Mouse (Mus musculus): ENCODE results near the gene Klk6. TPM values are rescaled to one million over a fixed set of nuclear protein-coding genes. Genes with fewer than 3 reads are reported as not detected.

Klk6 gene
- polyA plus RNA-seq, 1 experiment, result not detected

GRCm38 (mm10) chr7:43854642-43855380, 30.5 kb downstream of the Klk6 start:
- Histone ChIP-seq H3K4me1 (ENCODE audit: control insufficient read depth, insufficient read depth, insufficient read length, low read length) (no peaks in the 10 kb centered on the region), H3K27ac (ENCODE audit: insufficient read depth, low read depth, low read length) (no peak overlapping the region), H3K27me3 (ENCODE audit: control insufficient read depth, insufficient read depth, low read length) (no peaks in the 10 kb centered on the region), H3K36me3 (ENCODE audit: control insufficient read depth, insufficient read depth, low read length) (no peaks in the 10 kb centered on the region), H3K4me3 (ENCODE audit: low read depth, low read length) (no peak overlapping the region)
- TF ChIP-seq CTCF (IDR thresholded peaks at IDR 0.05; ENCODE audit: extremely low read depth, insufficient read length, insufficient replicate concordance, low read depth, low read length) (no peak), POLR2A (IDR thresholded peaks at IDR 0.05; ENCODE audit: low read depth, low read length) (no peak)
- 70% methylated on average over 9 of the region's 9 CpGs for WGBS

DNA sequence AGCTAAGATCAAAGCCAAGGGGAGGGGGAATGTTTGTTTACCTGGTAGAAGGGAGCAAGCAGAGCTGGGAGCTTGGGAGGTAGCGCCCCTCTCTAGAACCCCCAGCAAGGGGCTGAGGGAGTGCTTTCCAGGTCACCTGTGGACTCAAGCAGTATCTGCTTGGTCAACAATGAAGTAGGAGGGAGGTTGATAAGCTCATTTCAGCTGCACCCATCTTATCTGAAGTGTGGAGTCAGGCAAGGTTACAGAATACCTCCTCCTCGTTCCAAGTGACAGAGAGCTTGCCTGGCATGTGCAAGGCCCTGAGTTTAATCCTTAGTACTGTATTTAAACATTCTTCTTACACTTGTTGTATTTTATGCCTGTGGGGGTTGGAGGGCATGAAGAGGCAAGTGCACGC, 31.4 kb downstream of the Klk6 start:
- Histone ChIP-seq H3K27ac (ENCODE audit: insufficient read depth, low read depth, low read length) (no peak overlapping the region), H3K4me1 (ENCODE audit: control insufficient read depth, insufficient read depth, insufficient read length, low read length) (no peaks in the 10 kb centered on the region), H3K27me3 (ENCODE audit: control insufficient read depth, insufficient read depth, low read length) (no peaks in the 10 kb centered on the region), H3K4me3 (ENCODE audit: low read depth, low read length) (no peak overlapping the region), H3K36me3 (ENCODE audit: control insufficient read depth, insufficient read depth, low read length) (no peaks in the 10 kb centered on the region)
- TF ChIP-seq CTCF (IDR thresholded peaks at IDR 0.05; ENCODE audit: extremely low read depth, insufficient read length, insufficient replicate concordance, low read depth, low read length) (no peak), POLR2A (IDR thresholded peaks at IDR 0.05; ENCODE audit: low read depth, low read length) (no peak)
- 42% methylated on average over 3 of the region's 3 CpGs for WGBS

- TF ChIP-seq POLR2A (IDR thresholded peaks at IDR 0.05; ENCODE audit: low read depth, low read length) (no peak), CTCF (IDR thresholded peaks at IDR 0.05; ENCODE audit: extremely low read depth, insufficient read length, insufficient replicate concordance, low read depth, low read length) (no peak)
- H3K27ac ChIP-seq (ENCODE audit: insufficient read depth, low read depth, low read length), result no peak overlapping the region
- WGBS, result 71% methylated on average over 7 of the region's 7 CpGs
- H3K36me3 ChIP-seq (ENCODE audit: control insufficient read depth, insufficient read depth, low read length), result no peaks in the 10 kb centered on the region
- no peak overlapping the region for H3K4me3 ChIP-seq (ENCODE audit: low read depth, low read length)
- H3K4me1 ChIP-seq (ENCODE audit: control insufficient read depth, insufficient read depth, insufficient read length, low read length), result no peaks in the 10 kb centered on the region
- H3K27me3 ChIP-seq (ENCODE audit: control insufficient read depth, insufficient read depth, low read length), result no peaks in the 10 kb centered on the region
Measured at GRCm38 (mm10) chr7:43856307-43856706, 32.0 kb downstream of the Klk6 start.

GRCm38 (mm10) chr7:43857501-43857900, 33.2 kb downstream of the Klk6 start:
- WGBS, result 92% methylated on average over 12 of the region's 12 CpGs

DNA sequence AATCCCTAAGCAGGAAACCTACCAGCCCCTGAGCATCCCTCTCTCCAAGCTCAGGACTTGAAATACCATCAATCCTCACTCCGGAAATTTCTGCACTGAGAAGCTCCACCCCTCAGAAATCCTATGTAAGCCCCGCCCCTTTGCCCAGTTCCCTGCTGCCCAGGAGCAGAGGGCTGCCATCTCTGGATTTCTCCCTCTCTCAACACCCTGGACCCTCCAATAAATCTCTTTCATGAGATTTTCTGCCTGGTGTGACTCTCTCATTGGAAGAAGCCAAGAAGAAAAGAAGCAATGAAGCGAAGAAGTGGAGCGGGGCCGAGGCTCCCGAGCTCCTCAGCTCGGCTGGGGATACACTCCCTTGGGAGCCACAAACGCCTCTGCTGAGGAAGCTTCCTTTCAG, 36.1 kb downstream of the Klk6 start:
- H3K27ac ChIP-seq (ENCODE audit: insufficient read depth, low read depth, low read length), result no peak overlapping the region
- no peak overlapping the region for H3K4me3 ChIP-seq (ENCODE audit: low read depth, low read length)
- no peaks in the 10 kb centered on the region for H3K4me1 ChIP-seq (ENCODE audit: control insufficient read depth, insufficient read depth, insufficient read length, low read length)
- no peaks in the 10 kb centered on the region for H3K27me3 ChIP-seq (ENCODE audit: control insufficient read depth, insufficient read depth, low read length)
- no peaks in the 10 kb centered on the region for H3K36me3 ChIP-seq (ENCODE audit: control insufficient read depth, insufficient read depth, low read length)
- 80% methylated on average over 8 of the region's 8 CpGs for WGBS
- TF ChIP-seq POLR2A (IDR thresholded peaks at IDR 0.05; ENCODE audit: low read depth, low read length) (no peak), CTCF (IDR thresholded peaks at IDR 0.05; ENCODE audit: extremely low read depth, insufficient read length, insufficient replicate concordance, low read depth, low read length) (no peak)

More at GRCm38 (mm10) chr7:43857501-43857900, 33.2 kb downstream of the Klk6 start:
- H3K36me3 ChIP-seq (ENCODE audit: control insufficient read depth, insufficient read depth, low read length), result no peaks in the 10 kb centered on the region
- TF ChIP-seq CTCF (IDR thresholded peaks at IDR 0.05; ENCODE audit: extremely low read depth, insufficient read length, insufficient replicate concordance, low read depth, low read length), result no peak
- no peak for TF ChIP-seq POLR2A (IDR thresholded peaks at IDR 0.05; ENCODE audit: low read depth, low read length)
- no peak overlapping the region for H3K27ac ChIP-seq (ENCODE audit: insufficient read depth, low read depth, low read length)
- H3K4me1 ChIP-seq (ENCODE audit: control insufficient read depth, insufficient read depth, insufficient read length, low read length), result no peaks in the 10 kb centered on the region
- H3K27me3 ChIP-seq (ENCODE audit: control insufficient read depth, insufficient read depth, low read length), result no peaks in the 10 kb centered on the region
- no peak overlapping the region for H3K4me3 ChIP-seq (ENCODE audit: low read depth, low read length)

GRCm38 (mm10) chr7:43873237-43873636, 48.9 kb downstream of the Klk6 start:
- H3K27ac ChIP-seq (ENCODE audit: insufficient read depth, low read depth, low read length), result no peak overlapping the region
- no peaks in the 10 kb centered on the region for H3K36me3 ChIP-seq (ENCODE audit: control insufficient read depth, insufficient read depth, low read length)
- TF ChIP-seq CTCF (IDR thresholded peaks at IDR 0.05; ENCODE audit: extremely low read depth, insufficient read length, insufficient replicate concordance, low read depth, low read length) (peak; percentile 84; the same call in 1 of the 2 replicates), POLR2A (IDR thresholded peaks at IDR 0.05; ENCODE audit: low read depth, low read length) (no peak)
- H3K4me1 ChIP-seq (ENCODE audit: control insufficient read depth, insufficient read depth, insufficient read length, low read length), result no peaks in the 10 kb centered on the region
- 12% methylated on average over 10 of the region's 10 CpGs for WGBS
- H3K4me3 ChIP-seq (ENCODE audit: low read depth, low read length), result no peak overlapping the region
- no peaks in the 10 kb centered on the region for H3K27me3 ChIP-seq (ENCODE audit: control insufficient read depth, insufficient read depth, low read length)

DNA sequence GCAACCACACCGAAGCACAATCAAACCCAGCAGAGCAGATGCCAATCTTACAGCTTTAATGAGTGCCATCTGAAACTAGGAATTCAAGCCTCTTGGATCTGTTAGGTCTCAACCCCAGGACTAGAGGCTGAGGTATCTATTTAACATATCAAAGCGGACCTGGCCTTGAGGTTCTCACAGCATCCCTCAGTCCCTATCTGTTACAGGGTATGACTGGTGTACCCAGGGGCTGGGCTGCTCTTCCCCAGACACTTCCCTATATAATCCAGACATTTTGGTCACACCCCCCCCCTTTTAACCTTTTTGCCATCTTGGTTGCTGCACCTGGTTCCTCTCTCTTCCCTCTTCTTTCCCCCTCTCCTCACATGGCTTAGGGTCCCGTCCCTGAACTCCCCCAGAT, 49.4 kb downstream of the Klk6 start:
- no peak overlapping the region for H3K27ac ChIP-seq (ENCODE audit: insufficient read depth, low read depth, low read length)
- H3K4me1 ChIP-seq (ENCODE audit: control insufficient read depth, insufficient read depth, insufficient read length, low read length), result no peaks in the 10 kb centered on the region
- H3K36me3 ChIP-seq (ENCODE audit: control insufficient read depth, insufficient read depth, low read length), result no peaks in the 10 kb centered on the region
- H3K27me3 ChIP-seq (ENCODE audit: control insufficient read depth, insufficient read depth, low read length), result no peaks in the 10 kb centered on the region
- WGBS, result 76% methylated on average over 3 of the region's 3 CpGs
- TF ChIP-seq CTCF (IDR thresholded peaks at IDR 0.05; ENCODE audit: extremely low read depth, insufficient read length, insufficient replicate concordance, low read depth, low read length) (no peak), POLR2A (IDR thresholded peaks at IDR 0.05; ENCODE audit: low read depth, low read length) (no peak)
- H3K4me3 ChIP-seq (ENCODE audit: low read depth, low read length), result no peak overlapping the region

All from small intestine, adult 2 months (tissue).